ENCODE assay signal across 17 mouse cellular contexts in genomic region chr17:29864440-29864839, GRCm38 (mm10).
A peak's percentile ranks its signal among the peaks of the same experiment; 100 is the strongest.
DNase-seq lines count a peak whose midpoint lies in the region; TF ChIP-seq lines count a peak whose summit lies in the region.
"Had no signal": no experiment of that assay in that cellular context is flagged by ENCODE, and none has a peak within 500 bp of the region (broad histone marks: within the 10 kb centered on the region; RNA-seq: fewer than 3 reads in every experiment).

No protein-coding gene starts in this region.

- H3K27ac ChIP-seq in layer of hippocampus, adult 2 months, result no peak overlapping the region
- H3K27ac ChIP-seq: intestine, embryonic 15.5 days; limb, embryonic 12.5 days; neural tube, embryonic 13.5 days had no signal

- peaks cover 20% of the 10 kb centered on the region for H3K4me1 ChIP-seq in E14TG2a.4 (replicated peaks; ENCODE audit: low read depth, low read length)
- H3K4me1 ChIP-seq: intestine, embryonic 15.5 days; limb, embryonic 12.5 days; neural tube, embryonic 13.5 days had no signal

- no peaks in the 10 kb centered on the region for H3K27me3 ChIP-seq in E14TG2a.4 (ENCODE audit: insufficient read depth, low read length)
- H3K27me3 ChIP-seq: intestine, embryonic 15.5 days; limb, embryonic 12.5 days; neural tube, embryonic 13.5 days had no signal

- H3K9me3 ChIP-seq in E14TG2a.4 (ENCODE audit: low read length), result peaks cover 21% of the 10 kb centered on the region
- H3K9me3 ChIP-seq: intestine, embryonic 15.5 days had no signal

- no peaks in the 10 kb centered on the region for H3K36me3 ChIP-seq in E14TG2a.4 (ENCODE audit: insufficient read depth, low read length)
- H3K36me3 ChIP-seq: intestine, embryonic 15.5 days; limb, embryonic 12.5 days; neural tube, embryonic 13.5 days had no signal

- TF ChIP-seq POLR2A in brain, embryonic 14.5 days (IDR thresholded peaks at IDR 0.05; ENCODE audit: borderline replicate concordance, extremely low read depth, insufficient read depth, insufficient read length, poor library complexity, severe bottlenecking), result no peak

- TF ChIP-seq CTCF in layer of hippocampus, adult 2 months (conservative IDR thresholded peaks at IDR 0.05), result peak; percentile 66
- peak; percentile 88 for TF ChIP-seq CTCF in E14TG2a.4 (conservative IDR thresholded peaks at IDR 0.05; ENCODE audit: low read length)
- peak; percentile 5; the same call in 1 of the 2 replicates for TF ChIP-seq CTCF in brain, embryonic 14.5 days (IDR thresholded peaks at IDR 0.05; ENCODE audit: borderline replicate concordance, extremely low read depth, insufficient read depth, insufficient read length)

- no peak for DNase-seq in layer of hippocampus, adult 2 months (ENCODE audit: low spot score in 2 of 2)
- DNase-seq in layer of hippocampus, adult 11-12 months (ENCODE audit: low spot score), result no peak
- DNase-seq in A20 (ENCODE audit: low read depth, low spot score), result peak; percentile 42
- no peak for DNase-seq in brain, embryonic 14.5 days (ENCODE audit: low read depth)
- DNase-seq in urinary bladder, postnatal 36 days (ENCODE audit: low spot score in 2 of 2), result no peak
- no peak for DNase-seq in retina, embryonic 14.5 days (ENCODE audit: low spot score)
- no peak for DNase-seq in kidney, postnatal 14 days
- DNase-seq: adrenal gland, postnatal 14 days; cerebellum, postnatal 25 days; gastrocnemius, postnatal 25 days; kidney, postnatal 4 days; right cerebral cortex, postnatal 4 days; thymus, adult 2 months had no signal

- no peak overlapping the region for H3K4me3 ChIP-seq in layer of hippocampus, adult 2 months
- H3K4me3 ChIP-seq in E14TG2a.4 (replicated peaks; ENCODE audit: low read length), result no peak overlapping the region
- H3K4me3 ChIP-seq: intestine, embryonic 15.5 days; limb, embryonic 12.5 days; neural tube, embryonic 13.5 days had no signal

Comparison
In these comparisons a context has a peak if more than half of its experiments do, and no peak if none do; other contexts are left out.
1. CTCF ChIP-seq: peak in every context shown above with its lines; median percentile 88 in E14TG2a.4; 66 in layer of hippocampus, adult 2 months; 5 in brain, embryonic 14.5 days.